Mouse (Mus musculus) frontal cortex, adult 2 months (tissue): ENCODE results near the gene 9930111J21Rik2. TPM values are rescaled to one million over a fixed set of nuclear protein-coding genes. Genes with fewer than 3 reads are reported as not detected.
"Not testable (repeated sequence)": the region's sequence is repeated elsewhere in the genome, so short reads cannot be mapped to it uniquely, and the experiment has no call there.

Source experiments
- DNase-seq, 2 experiments: peaks; one replicate each; pipeline ENCODE4 v3.0.0; 2022; ENCODE audit warnings: low spot score in 1 of 2; ENCODE audit errors: extremely low spot score in 1 of 2
- polyA plus RNA-seq: library from polyadenylated mRNA; depleted of rRNA; stranded (reverse); fragments of >200 nt; gene quantifications from 2 replicates; pipeline ENCODE4 v1.2.3, GENCODE M21; 2012; rRNA removed

9930111J21Rik2 gene
- polyA plus RNA-seq, 1 experiment: 1.3 TPM

DNA sequence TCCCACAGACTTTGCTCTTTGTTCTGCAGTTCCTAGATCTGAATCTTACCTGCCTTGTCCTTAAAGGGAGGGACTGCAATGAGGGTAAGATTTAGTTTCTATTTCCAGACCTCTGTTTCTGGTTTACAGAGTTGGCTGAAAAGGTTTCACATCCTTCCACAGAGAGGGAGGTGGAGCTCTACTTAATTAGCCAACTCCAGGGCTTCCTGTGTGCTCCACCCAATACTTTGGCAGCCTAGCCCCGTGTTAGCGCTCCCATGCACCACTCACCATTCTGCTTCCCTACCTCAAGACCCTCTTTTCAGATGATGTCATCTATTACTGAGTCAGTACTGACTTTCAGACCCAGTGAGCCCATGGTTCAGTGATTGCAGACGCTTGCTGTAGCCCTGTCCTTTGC lies 71.8 kb downstream of the 9930111J21Rik2 start, which contains the start of gene 9930111J21Rik1:
TSS of gene 9930111J21Rik1 (minus strand) at position 148 of the 400 bp plus-strand sequence.
- DNase-seq: not testable (repeated sequence)

GRCm38 (mm10) chr11:48978240-48978939 lies 72.7 kb downstream of the 9930111J21Rik2 start, which contains the start of gene Olfr56:
Olfr56 (plus strand) TSS chr11:48978889.
- DNase-seq: not testable (repeated sequence)

- DNase-seq: not testable (repeated sequence)
Observed at GRCm38 (mm10) chr11:48974686-48975085, 76.4 kb downstream of the 9930111J21Rik2 start.

Other genes starting within 250 kb of the 9930111J21Rik2 start
- 41.4 and 47.6 TPM in 2 replicates for gene Trim41, start 233.9 kb downstream of the 9930111J21Rik2 start, polyA plus RNA-seq
- 3.7 and 4.6 TPM in 2 replicates for gene Trim7, start 225.1 kb downstream of the 9930111J21Rik2 start, polyA plus RNA-seq
- 24.1 and 28.7 TPM in 2 replicates for gene Gm12184, start 224.6 kb downstream of the 9930111J21Rik2 start, polyA plus RNA-seq
- gene Irgm1, start 179.6 kb downstream of the 9930111J21Rik2 start, polyA plus RNA-seq: 12.1 and 12.7 TPM in 2 replicates
- gene Gm5431, start 149.0 kb downstream of the 9930111J21Rik2 start, polyA plus RNA-seq: 0.13 and 0.18 TPM in 2 replicates
- gene Psme2b, start 105.1 kb downstream of the 9930111J21Rik2 start, polyA plus RNA-seq: 0.90 and 1.5 TPM in 2 replicates
- 0.10 and 0.11 TPM in 2 replicates for gene Olfr56, start 72.4 kb downstream of the 9930111J21Rik2 start, polyA plus RNA-seq
- gene 9930111J21Rik1, start 71.8 kb downstream of the 9930111J21Rik2 start, polyA plus RNA-seq: 0.42 and 0.64 TPM in 2 replicates
- gene Gm12185, start 59.0 kb downstream of the 9930111J21Rik2 start, polyA plus RNA-seq: 0.08 and 0.12 TPM in 2 replicates
- 1.3 and 1.8 TPM in 2 replicates for gene Tgtp1, start 57.1 kb downstream of the 9930111J21Rik2 start, polyA plus RNA-seq
- 1.4 and 1.6 TPM in 2 replicates for gene Tgtp2, start 13.0 kb upstream of the 9930111J21Rik2 start, polyA plus RNA-seq
- 1.7 and 2.0 TPM in 2 replicates for gene Ifi47, start 25.3 kb upstream of the 9930111J21Rik2 start, polyA plus RNA-seq
- not detected in 2 replicates for gene Olfr1396, start 63.6 kb upstream of the 9930111J21Rik2 start, polyA plus RNA-seq
- 0.04 and 0.11 TPM in 2 replicates for gene Olfr1395, start 91.0 kb upstream of the 9930111J21Rik2 start, polyA plus RNA-seq
- gene Olfr1394, start 103.1 kb upstream of the 9930111J21Rik2 start, polyA plus RNA-seq: not detected in 2 replicates
- 0.02 TPM in 1 of 2 replicates, not detected in the other for gene Btnl9, start 135.9 kb upstream of the 9930111J21Rik2 start, polyA plus RNA-seq
- 24.2 and 26.4 TPM in 2 replicates for gene Zfp62, start 152.1 kb upstream of the 9930111J21Rik2 start, polyA plus RNA-seq
- gene Mgat1, start 192.9 kb upstream of the 9930111J21Rik2 start, polyA plus RNA-seq: 58.5 and 65.0 TPM in 2 replicates
- 0.48 and 0.57 TPM in 2 replicates for gene Olfr1393, start 227.1 kb upstream of the 9930111J21Rik2 start, polyA plus RNA-seq
- 0.11 and 0.18 TPM in 2 replicates for gene Olfr1392, start 234.0 kb upstream of the 9930111J21Rik2 start, polyA plus RNA-seq